In the genomic region with DNA sequence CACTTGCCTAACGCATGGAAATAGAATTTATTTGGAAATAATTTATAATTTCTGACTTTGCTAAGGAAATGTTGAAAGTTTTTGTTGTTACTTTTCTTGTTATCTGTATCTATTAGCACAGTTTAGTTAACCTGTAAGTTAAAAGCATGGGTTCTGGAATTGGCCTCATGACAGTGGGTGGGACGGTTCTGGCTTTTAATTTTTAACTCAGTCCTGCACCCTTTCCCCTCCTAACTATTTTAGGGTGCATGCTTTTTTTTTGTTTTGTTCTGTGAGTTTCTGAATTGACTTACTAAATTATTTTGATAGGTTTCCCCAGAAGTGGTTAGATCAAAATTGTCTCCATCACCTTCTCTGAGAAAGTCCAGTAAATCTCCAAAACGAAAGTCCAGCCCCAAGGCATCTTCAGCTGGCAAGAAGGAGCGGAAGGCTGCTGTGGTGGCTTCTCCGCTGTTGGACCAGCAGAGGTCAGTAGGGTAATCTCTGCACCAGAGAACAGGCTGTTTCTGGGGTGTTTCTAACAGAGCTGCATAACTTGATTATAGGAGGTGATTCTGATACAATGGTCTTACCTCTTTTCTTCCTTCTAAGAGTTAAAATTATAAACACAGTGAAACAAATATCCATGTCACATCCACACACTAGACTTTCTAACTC, we compare ENCODE assay signal across 11 mouse cellular contexts. TPM values are rescaled to one million over a fixed set of nuclear protein-coding genes. Genes with fewer than 3 reads are reported as not detected.
DNase-seq lines count a peak whose midpoint lies in the region; ATAC-seq and TF ChIP-seq lines count a peak whose summit lies in the region.
"Had no signal": no experiment of that assay in that cellular context is flagged by ENCODE, and none has a peak within 500 bp of the region (broad histone marks: within the 10 kb centered on the region; RNA-seq: fewer than 3 reads in every experiment).

No protein-coding gene starts in this region.

- H3K27ac ChIP-seq in kidney, embryonic 16.5 days (ENCODE audit: low read length), result no peak overlapping the region
- H3K27ac ChIP-seq in MEL (ENCODE audit: control insufficient read depth, low read depth, low read length), result no peak overlapping the region
- H3K27ac ChIP-seq in midbrain, embryonic 11.5 days (ENCODE audit: low read depth, low read length), result no peak overlapping the region
- H3K27ac ChIP-seq: intestine, embryonic 15.5 days; lung, embryonic 15.5 days; stomach, embryonic 15.5 days had no signal

- TF ChIP-seq EP300 in MEL (IDR thresholded peaks at IDR 0.05; ENCODE audit: low read depth in 1 of 2, low read length in 2 of 2), result no peak

- H3K4me1 ChIP-seq in kidney, embryonic 16.5 days (ENCODE audit: insufficient read depth, low read length), result no peaks in the 10 kb centered on the region
- no peaks in the 10 kb centered on the region for H3K4me1 ChIP-seq in MEL (ENCODE audit: control insufficient read depth in 1 of 2, insufficient read depth in 2 of 2, low read length in 2 of 2)
- H3K4me1 ChIP-seq in midbrain, embryonic 11.5 days (ENCODE audit: control insufficient read depth, insufficient read depth, low read length), result no peaks in the 10 kb centered on the region
- H3K4me1 ChIP-seq: intestine, embryonic 15.5 days; lung, embryonic 15.5 days; stomach, embryonic 15.5 days had no signal

- H3K4me2 ChIP-seq in kidney, embryonic 16.5 days (replicated peaks; ENCODE audit: low read depth, low read length), result no peak overlapping the region
- H3K4me2 ChIP-seq in midbrain, embryonic 11.5 days, result no peak overlapping the region
- H3K4me2 ChIP-seq: intestine, embryonic 15.5 days; lung, embryonic 15.5 days; stomach, embryonic 15.5 days had no signal

- peak; percentile 23 for DNase-seq in kidney, adult 18-20 months
- no peak for DNase-seq in MEL (ENCODE audit: low read depth, low spot score)
- DNase-seq in brain, embryonic 18.5 days (ENCODE audit: low read depth, low spot score), result peak; percentile 2
- DNase-seq in midbrain, embryonic 11.5 days (ENCODE audit: low spot score, missing footprints), result peak; percentile 82
- no peak for DNase-seq in adrenal gland, postnatal 14 days
- no peak for DNase-seq in layer of hippocampus, adult 18-20 months (ENCODE audit: low spot score in 2 of 2)
- DNase-seq: cerebellum, adult 9-11 months had no signal

- peak; percentile 12; the same call in 1 of the 2 replicates for TF ChIP-seq RAD21 in MEL (IDR thresholded peaks at IDR 0.05; ENCODE audit: low read depth, low read length)

- no peak overlapping the region for H3K4me3 ChIP-seq in kidney, embryonic 16.5 days (ENCODE audit: low read length)
- no peak overlapping the region for H3K4me3 ChIP-seq in MEL (ENCODE audit: control insufficient read depth in 1 of 2, insufficient read depth in 1 of 2, low read depth in 2 of 2, low read length in 2 of 2)
- no peak overlapping the region for H3K4me3 ChIP-seq in midbrain, embryonic 11.5 days (ENCODE audit: low read depth, low read length)
- H3K4me3 ChIP-seq: intestine, embryonic 15.5 days; lung, embryonic 15.5 days; stomach, embryonic 15.5 days had no signal

- no peaks in the 10 kb centered on the region for H3K9me3 ChIP-seq in kidney, embryonic 16.5 days (ENCODE audit: low read length)
- H3K9me3 ChIP-seq in MEL (replicated peaks; ENCODE audit: insufficient read depth, low read length), result no peaks in the 10 kb centered on the region
- no peaks in the 10 kb centered on the region for H3K9me3 ChIP-seq in midbrain, embryonic 11.5 days (ENCODE audit: control insufficient read depth, low read length)
- H3K9me3 ChIP-seq: intestine, embryonic 15.5 days; lung, embryonic 15.5 days; stomach, embryonic 15.5 days had no signal

- peaks cover 4% of the 10 kb centered on the region; the same call in 1 of the 2 replicates for H3K36me3 ChIP-seq in kidney, embryonic 16.5 days (ENCODE audit: insufficient read depth, low read length)
- H3K36me3 ChIP-seq in MEL (ENCODE audit: control insufficient read depth in 1 of 2, insufficient read depth in 2 of 2, low read length in 2 of 2), result peaks cover 0 to 22% of the 10 kb centered on the region in 2 experiments; a peak in 2 of 4 replicates
- H3K36me3 ChIP-seq in midbrain, embryonic 11.5 days (ENCODE audit: control insufficient read depth, insufficient read depth, low read length), result no peaks in the 10 kb centered on the region
- H3K36me3 ChIP-seq: intestine, embryonic 15.5 days; lung, embryonic 15.5 days; stomach, embryonic 15.5 days had no signal

- TF ChIP-seq POLR2A in MEL (IDR thresholded peaks at IDR 0.05; ENCODE audit: control insufficient read depth in 1 of 2, insufficient read depth in 1 of 2, low read depth in 1 of 2, low read length in 2 of 2, poor library complexity in 1 of 2), result no peak

- TF ChIP-seq CTCF in MEL (IDR thresholded peaks at IDR 0.05 in 2 of 3, conservative IDR thresholded peaks at IDR 0.05 in 1 of 3; ENCODE audit: control insufficient read depth in 1 of 3, insufficient read depth in 1 of 3, low read depth in 2 of 3, low read length in 3 of 3, poor library complexity in 1 of 3, severe bottlenecking in 1 of 3), result peak in 2 of 3 experiments; percentile 16 to 26; a peak in 2 of 6 replicates

- no peak for ATAC-seq in kidney, embryonic 16.5 days (ENCODE audit: low FRiP score, low TSS enrichment)
- ATAC-seq in midbrain, embryonic 11.5 days (ENCODE audit: low FRiP score), result no peak
- ATAC-seq: intestine, embryonic 15.5 days had no signal

- H3K27me3 ChIP-seq in kidney, embryonic 16.5 days (ENCODE audit: insufficient read depth, low read length), result no peaks in the 10 kb centered on the region
- H3K27me3 ChIP-seq in MEL (ENCODE audit: control insufficient read depth in 1 of 2, insufficient read depth in 2 of 2, low read length in 2 of 2), result no peaks in the 10 kb centered on the region; a peak in 1 of 4 replicates
- no peaks in the 10 kb centered on the region for H3K27me3 ChIP-seq in midbrain, embryonic 11.5 days (ENCODE audit: control insufficient read depth, insufficient read depth, low read length)
- H3K27me3 ChIP-seq: intestine, embryonic 15.5 days; lung, embryonic 15.5 days; stomach, embryonic 15.5 days had no signal

- no peak overlapping the region for H3K9ac ChIP-seq in kidney, embryonic 16.5 days (replicated peaks; ENCODE audit: low read length)
- no peak overlapping the region for H3K9ac ChIP-seq in MEL (ENCODE audit: control insufficient read depth, low read depth, low read length, poor library complexity, severe bottlenecking)
- no peak overlapping the region for H3K9ac ChIP-seq in midbrain, embryonic 11.5 days (ENCODE audit: low read length)
- H3K9ac ChIP-seq: intestine, embryonic 15.5 days; lung, embryonic 15.5 days; stomach, embryonic 15.5 days had no signal

- WGBS in kidney, embryonic 16.5 days, result 56% methylated on average over 5 of the region's 5 CpGs
- 65% methylated on average over 5 of the region's 5 CpGs for WGBS in midbrain, embryonic 11.5 days

- no peaks in the 10 kb centered on the region for H3K79me2 ChIP-seq in MEL (ENCODE audit: control insufficient read depth, insufficient read depth, low read length, poor library complexity)

TF ChIP-seq in MEL, 35 proteins besides CTCF, POLR2A, EP300 and RAD21:
- TF ChIP-seq SMC3 (IDR thresholded peaks at IDR 0.05; ENCODE audit: low read depth, low read length), result peak; percentile 35
- no peak for TF ChIP-seq USF2 (IDR thresholded peaks at IDR 0.05; ENCODE audit: borderline replicate concordance in 1 of 2, insufficient read depth in 1 of 2, low read depth in 1 of 2, low read length in 2 of 2)

RNA-seq across cellular contexts. Expression of a gene that starts 25.3 kb away (rescaled TPM):
- 32.7 and 36.2 TPM in 2 replicates for polyA plus RNA-seq in kidney, embryonic 16.5 days (2015; fragmentation: Nextera tagmentation; extraction: Ambion mirVana)
- 17.5 and 21.5 TPM in 2 replicates for total RNA-seq in MEL (2012; rRNA removed)
- 100 to 1,000 TPM in 1 of 2 experiments, 10 to 100 TPM in 1; 41.8 to 145 TPM for polyA plus RNA-seq in MEL (2012; ENCODE audit: insufficient read depth in 1 of 2, insufficient read length in 2 of 2, low read depth in 1 of 2, low replicate concordance in 2 of 2, missing spikeins in 1 of 2)
- polyA plus RNA-seq in midbrain, embryonic 11.5 days (2014; fragmentation: Nextera tagmentation; extraction: Ambion mirVana), result 30.1 and 31.4 TPM in 2 replicates
- total RNA-seq in adrenal gland, postnatal 14 days (2021), result 24.3 and 30.4 TPM in 2 replicates
- total RNA-seq in layer of hippocampus, adult 18-20 months (2021), result 10 to 100 TPM; 59.0 to 62.2 TPM

Comparison
In these comparisons a context has a peak if more than half of its experiments do, and no peak if none do; other contexts are left out.
1. DNase-seq: peak in kidney, adult 18-20 months (single experiment), brain, embryonic 18.5 days (single experiment) and midbrain, embryonic 11.5 days (single experiment); none in MEL (single experiment), adrenal gland, postnatal 14 days (single experiment) and layer of hippocampus, adult 18-20 months (0 of 2).